Mouse (Mus musculus) gastrocnemius, postnatal 36 days (tissue): ENCODE data around the gene Plce1. TPM values are rescaled to one million over a fixed set of nuclear protein-coding genes. Genes with fewer than 3 reads are reported as not detected.

Experiments used
- DNase-seq, 2 experiments: peaks; one replicate each; pipeline ENCODE4 v3.0.0; 2022
- intact Hi-C: fragments of 180-260 bp; cut with DNase I; formaldehyde crosslinking; loops from one replicate; pipeline ENCODE4 v1.15.1; 2025
- total RNA-seq, 2 experiments: library from RNA; stranded (reverse); gene quantifications; 2 replicates each; pipeline ENCODE4 v1.2.3; 2021

Plce1 gene
- total RNA-seq, 2 experiments from 2014 or later = 7.2 to 9.3 TPM

DNA sequence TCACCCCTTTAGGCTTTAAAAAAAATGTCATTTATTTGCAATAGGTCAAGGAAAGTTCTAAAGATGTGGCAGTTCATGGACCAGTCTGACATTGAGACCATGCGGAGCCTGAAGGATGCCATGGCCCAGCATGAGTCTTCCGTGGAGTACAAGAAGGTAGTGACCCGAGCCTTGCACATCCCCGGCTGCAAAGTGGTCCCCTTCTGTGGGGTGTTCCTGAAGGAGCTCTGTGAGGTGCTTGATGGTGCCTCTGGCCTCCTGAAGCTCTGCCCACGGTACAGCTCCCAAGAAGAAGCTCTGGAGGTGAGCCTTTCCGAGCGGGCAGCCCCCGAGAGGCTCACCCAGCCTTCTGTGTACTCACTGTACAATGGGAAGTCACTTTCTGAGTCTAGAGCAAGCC is 220.9 kb downstream of the Plce1 start:
- no peak for DNase-seq
- intact Hi-C loops = no loop called here

DNA sequence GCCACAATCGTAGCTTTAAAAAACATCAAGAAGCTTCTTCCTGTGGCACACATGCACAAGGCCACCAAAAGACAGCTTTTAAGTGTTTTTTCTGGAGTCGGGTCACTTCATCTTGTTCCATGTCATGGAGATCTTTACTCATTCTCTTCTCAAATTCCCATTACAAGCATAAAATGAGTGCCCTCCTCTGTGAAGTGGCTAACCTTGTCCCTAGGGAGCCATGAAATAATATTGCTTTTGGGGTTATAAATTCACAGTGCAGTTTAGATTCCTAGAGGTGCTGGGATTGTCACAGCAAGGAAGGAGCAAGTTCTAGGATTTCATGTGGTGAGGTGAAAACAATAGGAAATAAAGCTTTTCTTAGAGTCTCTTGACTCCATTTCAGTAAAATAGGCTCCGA is 223.8 kb downstream of the Plce1 start:
- DNase-seq = no peak
- intact Hi-C loops = loop anchor here (5.0 kb wide), 1 partner anchor 282 kb away; no protein-coding TSS in a partner anchor

DNA sequence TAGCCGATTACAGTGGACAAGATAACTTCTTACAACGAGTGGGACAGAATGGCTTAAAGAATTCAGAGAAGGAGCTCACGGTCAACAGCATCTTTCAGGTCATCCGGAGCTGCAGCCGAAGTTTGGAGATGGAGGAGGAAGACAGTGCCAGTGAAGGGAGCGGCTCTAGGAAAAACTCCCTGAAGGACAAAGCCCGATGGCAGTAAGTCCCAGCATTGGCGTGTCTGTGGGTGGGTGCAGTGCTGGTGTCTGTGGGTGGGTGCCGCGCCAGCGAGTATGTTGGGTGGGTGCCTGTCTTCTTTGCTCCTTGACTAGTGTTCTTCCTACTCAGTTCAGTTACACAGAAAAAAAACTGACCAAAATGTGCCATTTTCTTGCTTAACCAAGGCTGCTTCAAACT is 224.3 kb downstream of the Plce1 start:
- DNase-seq = no peak
- intact Hi-C loops = loop anchor here (5.0 kb wide), 1 partner anchor 283 kb away; no protein-coding TSS in a partner anchor

DNA sequence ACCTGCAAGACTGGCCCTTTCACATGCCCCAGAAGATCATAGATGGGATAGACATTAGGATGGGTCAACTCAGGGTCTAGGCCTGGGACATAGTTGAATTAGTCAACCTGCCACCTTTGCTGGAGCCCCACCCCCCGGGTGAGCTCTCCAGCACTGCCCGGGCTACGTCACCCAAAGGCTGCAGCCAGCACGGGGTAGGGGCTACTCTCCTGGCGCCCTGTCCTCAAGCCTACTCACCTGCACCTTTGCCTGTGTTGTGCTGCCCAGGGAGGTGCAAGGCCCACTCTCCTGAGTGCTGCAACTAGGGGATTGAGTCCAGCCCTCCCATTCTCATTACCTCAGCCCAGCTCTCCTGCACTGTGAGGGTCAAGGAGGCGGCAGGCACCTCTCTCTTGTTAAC is 225.5 kb downstream of the Plce1 start:
- intact Hi-C loops = loop anchor here (5.0 kb wide), 1 partner anchor 284 kb away; no protein-coding TSS in a partner anchor
- no peak for DNase-seq

DNA sequence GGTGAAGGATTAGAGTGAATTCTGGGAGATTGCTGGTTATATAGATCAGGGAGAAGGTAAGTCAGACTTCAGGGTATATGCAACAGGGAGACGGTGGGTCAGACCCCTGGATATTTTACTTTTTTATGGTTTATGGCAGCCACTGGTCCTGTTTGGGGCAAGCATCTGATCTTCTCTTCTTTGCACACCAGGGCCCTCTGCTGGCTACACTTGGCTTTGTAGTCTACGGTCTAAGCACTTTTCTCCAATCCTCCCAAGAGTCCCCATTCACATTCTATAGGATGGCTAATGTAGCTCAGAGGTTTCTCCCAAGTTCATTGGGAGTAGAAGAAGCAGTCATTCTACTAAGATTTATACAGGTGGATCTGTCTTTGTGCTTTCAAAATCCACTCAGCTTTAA is 228.5 kb downstream of the Plce1 start:
- DNase-seq = peak in 1 of 2 experiments; percentile 13

DNA sequence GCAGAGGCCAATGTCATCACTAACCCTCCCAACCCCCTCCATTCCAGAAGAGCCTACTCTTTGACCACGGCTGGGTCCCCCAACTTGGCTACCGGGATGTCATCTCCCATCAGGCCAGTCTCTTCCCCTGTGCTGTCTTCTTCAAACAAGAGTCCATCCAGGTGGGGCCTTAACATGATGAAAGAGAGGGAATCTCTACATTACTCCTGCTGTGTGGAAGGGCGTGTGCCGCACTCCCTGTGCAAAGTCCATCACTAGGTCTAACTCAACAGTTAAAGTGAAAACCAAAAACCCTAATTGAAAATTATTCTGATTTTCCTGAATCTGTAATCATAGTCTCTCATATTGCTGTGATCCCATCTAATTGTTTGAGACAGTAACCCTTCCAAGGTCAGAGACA is 240.9 kb downstream of the Plce1 start:
- intact Hi-C loops = no loop called here
- no peak for DNase-seq

More for the DNA sequence above, 228.5 kb downstream of the Plce1 start:
- intact Hi-C loops = loop anchor here (5.0 kb wide), 1 partner anchor 287 kb away; no protein-coding TSS in a partner anchor

DNA sequence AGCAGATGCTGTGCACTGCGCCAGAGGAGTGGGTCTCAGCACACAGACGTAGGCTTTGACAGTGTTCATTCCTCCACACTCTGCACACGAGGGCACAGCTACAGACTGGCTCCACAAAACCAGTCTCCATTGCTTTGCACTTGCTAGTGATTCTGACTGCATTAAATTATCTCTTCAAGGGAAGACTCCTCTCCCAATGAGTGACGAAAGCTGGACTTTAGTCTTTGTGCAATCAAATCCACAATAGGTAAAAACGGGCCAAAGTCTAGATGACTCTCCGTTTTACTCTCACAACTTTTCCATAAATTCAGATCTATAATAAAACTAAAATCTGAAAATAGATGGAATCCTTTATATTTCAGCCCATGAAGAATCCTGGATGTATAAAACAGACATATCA is 242.1 kb downstream of the Plce1 start:
- intact Hi-C loops = no loop called here

DNA sequence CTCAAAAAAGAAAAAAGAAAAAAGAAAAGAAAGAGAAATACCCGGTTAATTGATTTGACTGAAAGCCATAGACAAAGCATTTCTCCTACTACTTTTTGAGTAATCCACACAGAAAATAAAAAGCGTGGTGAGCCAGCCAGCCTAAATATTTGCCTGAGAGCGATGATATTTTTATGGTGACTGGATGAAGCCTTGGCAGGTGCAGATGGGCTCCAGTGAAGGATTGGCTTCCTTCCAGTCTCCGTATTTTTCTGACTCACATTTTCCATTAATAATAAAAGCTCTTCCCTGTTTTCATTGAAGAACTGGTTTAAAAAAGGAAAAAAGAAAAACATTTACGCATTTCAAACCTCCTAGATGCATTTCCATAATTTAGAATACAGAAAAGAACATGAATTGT is 243.1 kb downstream of the Plce1 start:
- intact Hi-C loops = no loop called here
- DNase-seq = no peak

More for the DNA sequence above, 242.1 kb downstream of the Plce1 start:
- DNase-seq = no peak

DNA sequence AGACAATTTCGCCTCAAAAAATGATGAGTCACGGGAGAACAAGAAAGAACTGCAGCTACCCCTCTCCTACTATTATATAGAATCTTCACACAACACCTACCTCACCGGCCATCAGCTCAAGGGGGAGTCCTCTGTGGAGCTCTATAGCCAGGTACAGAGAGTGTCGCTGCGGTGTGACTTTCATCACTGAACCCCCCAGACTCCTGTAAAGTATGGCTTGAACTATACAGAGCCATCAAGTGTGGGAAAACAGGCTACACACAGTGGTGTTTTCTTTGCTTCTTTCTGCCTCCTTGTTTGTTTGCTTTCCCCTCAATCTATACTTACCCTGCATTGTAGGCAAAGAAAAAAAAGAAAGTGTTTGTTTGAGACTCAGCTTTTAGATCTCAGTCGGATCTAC is 247.9 kb downstream of the Plce1 start:
- no peak for DNase-seq
- intact Hi-C loops = no loop called here

DNA sequence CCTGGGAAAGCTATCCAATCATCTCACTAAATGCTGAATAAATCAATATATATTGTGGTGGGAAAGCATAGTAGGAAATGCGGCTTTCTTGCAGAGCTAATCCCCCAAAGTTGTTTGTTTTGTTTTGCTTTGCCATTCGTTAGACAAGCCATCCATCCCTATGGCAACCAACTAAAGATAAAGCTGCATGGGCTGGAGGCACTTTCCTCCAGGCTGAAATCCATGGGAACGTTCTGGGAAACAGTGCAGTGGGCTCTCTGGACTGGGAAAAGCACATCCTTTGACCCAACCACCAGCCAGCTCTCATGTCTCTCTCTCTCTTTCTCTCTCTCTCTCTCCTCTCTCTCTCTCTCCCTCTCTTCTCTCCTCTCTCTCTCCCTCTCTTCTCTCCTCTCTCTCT is 248.4 kb downstream of the Plce1 start:
- no peak for DNase-seq
- intact Hi-C loops = no loop called here

DNA sequence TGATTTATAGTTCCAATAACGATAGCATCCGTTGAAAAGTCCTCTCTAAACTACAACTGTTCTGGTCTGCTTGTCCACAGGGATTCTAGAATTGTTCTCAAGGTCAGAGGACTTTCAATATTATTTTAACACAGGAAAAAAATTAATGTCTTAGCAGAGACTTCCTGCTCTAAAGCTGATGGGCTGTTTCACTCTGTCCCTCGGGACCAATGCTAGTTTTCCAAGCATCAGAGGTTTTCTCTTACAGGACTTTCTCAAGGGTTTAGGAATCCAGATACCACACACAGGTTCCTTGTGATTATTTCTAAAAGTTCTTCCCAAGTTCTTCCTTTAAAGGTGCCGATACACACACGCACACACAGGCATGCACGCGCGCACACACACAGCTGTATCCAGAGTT is 263.6 kb downstream of the Plce1 start:
- no peak for DNase-seq
- intact Hi-C loops = no loop called here

DNA sequence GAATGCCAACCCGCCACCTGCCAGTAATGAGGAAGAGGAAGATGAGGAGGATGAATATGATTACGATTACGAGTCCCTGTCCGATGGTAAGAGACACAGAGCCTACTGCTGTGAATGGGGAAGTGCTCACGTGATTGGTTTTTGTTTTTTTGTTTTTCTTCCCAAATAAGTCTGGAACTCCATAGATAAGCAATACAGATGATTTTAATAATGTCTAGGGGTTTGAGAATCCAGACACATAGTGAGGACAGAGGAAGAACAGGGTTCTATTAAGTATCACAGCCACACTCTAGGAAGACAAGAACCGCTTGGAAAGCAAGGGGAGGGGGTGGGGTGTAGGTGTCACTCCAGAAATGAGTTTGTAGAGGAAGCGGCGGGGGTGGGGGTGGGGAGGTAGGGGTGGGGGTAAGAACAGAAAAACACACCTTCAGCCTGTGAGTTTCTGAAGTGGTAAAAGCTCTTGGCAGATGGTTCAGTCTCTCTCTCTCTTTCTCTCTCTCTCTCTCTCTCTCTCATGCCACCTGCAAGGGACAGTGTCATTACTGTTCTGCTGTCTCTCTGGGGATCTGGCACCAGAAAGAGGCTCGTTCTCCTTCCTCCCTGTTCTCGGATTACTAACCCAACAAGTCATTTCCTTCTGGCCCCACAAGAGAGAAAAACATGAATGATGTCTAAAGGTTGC is 265.0 kb downstream of the Plce1 start:
- no peak for DNase-seq

DNA sequence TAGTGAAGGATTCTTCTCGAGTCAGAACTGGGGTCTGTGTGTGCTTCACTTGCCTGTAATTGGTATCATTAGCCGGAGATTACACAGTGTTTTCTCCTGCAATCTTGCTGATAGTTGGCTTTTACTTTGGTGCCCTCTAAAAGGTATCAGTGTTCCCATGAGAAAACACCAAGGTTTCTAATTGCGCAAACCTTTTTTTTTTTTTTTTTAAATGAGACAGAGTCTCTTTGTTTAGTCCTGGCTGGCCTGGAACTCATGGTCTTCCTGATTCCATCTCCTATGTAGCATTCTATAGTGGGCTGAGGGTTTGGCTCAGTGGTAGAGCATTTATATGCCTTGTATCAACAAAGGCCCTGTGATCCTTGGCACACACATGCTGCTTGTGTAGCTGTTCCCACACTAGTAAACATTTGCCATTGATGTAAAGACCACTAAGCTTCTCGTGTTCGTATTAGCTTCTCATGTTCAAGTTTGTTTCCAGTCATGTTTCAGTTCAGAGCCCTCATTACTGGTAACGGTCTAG is 265.6 kb downstream of the Plce1 start:
- no peak for DNase-seq
- intact Hi-C loops = no loop called here

More for the DNA sequence above, 265.0 kb downstream of the Plce1 start:
- intact Hi-C loops = no loop called here

DNA sequence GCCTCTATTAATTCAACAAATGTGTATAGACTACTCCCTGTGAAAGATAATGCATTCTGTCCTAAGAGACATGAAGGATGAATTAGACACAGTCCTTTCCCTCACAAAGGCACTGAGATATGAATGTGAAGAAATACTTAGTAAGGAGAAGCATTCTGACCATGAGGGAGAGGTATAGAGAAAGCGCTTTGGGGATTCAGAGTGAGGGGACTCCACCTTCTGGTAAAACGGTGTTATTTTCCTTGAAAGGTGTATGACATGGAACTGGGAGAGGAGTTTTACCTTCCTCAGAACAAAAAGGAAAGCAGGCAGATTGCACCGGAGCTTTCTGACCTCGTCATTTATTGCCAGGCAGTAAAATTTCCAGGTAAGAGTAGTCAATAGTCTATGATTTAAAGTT is 269.3 kb downstream of the Plce1 start:
- intact Hi-C loops = no loop called here
- DNase-seq = no peak

DNA sequence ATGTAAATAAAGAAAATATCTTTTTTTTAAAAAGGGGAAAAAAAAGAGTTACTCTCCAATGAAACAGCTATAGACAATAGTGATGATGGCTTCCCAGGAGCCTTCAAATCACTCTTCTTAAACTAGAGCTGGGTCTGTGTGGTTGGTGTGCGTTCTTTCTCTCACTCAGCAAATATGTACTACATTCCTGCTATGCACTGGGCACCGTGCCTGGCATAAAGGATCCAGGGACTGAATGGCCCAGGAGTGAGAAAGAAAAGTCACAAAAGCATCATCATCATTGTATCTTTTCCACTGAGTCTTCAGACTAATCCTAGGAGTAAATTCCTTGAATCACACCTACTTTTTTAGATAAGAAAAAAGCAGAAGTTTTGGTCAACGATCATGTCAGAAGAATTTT is 276.3 kb downstream of the Plce1 start:
- no peak for DNase-seq

DNA sequence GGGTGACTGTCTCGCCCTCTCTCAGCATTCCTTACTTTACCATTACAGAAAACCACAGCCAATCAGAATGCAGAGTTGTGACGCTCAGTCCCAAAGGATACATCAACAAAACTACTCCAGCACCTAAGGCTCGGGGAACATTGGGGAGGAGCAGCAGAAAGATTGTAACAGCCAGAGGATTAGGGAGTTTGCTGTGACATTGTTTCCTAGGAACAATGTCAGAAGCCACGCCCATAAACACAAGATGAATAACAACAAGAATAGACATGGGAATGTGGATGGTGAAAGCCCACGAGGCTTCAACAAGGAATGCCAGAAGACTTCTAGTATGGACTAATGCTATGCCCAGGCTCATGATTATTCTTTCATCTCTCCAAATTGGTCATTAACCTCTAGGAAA is 277.1 kb downstream of the Plce1 start:
- DNase-seq = no peak
- intact Hi-C loops = no loop called here

More for the DNA sequence above, 276.3 kb downstream of the Plce1 start:
- intact Hi-C loops = no loop called here

DNA sequence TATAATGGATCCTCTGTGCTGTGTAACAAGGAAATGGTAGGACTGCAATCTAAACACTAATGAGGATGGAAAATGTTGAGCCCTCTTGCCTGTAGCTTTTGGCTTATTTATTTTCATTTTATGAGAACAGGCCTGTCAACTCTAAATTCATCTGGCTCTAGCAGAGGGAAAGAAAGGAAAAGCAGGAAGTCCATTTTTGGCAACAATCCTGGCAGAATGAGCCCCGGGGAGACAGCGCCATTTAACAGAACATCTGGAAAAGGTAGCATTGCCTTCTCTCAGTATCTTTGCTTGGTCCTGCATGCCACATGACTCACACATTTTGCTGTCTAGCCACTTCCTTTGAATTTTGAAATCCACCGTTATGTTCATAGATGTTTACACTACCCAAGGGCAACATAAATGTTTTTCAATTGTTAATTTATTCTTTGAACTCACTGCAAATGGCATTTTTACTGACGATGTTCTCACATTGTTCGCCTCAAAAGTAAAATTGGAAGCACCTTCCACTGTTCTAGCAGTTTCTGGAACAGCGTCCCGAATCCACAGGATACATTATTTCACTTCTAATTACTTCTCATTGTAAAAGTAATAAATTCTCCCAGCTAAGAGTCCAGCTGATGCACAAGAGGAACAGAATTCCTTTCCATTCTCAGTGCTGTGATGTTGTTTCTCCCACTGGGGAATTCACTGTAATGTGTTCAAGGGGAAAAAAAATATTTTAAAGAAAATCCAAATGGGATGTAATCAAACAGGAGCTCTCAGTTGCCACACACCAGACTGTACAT is 278.0 kb downstream of the Plce1 start:
- intact Hi-C loops = no loop called here

DNA sequence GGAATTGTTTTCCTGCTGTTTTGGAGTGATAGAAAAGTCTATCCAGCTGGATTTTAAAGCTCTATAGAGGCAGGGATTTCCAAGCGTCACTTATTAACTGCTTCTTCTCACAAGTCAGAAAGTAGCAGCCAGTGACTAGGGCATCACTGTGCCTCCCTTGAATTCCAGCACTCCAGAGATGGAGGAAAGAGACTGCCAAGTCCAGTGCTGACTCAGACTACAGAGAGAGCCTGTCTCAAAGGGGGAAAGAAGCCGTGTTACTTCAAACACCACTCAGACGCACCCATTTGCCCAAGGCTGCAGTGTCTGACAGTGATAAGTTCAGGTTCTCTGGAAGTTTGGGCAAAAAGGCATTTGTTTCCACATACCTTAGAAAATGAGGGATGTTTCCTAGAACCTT is 279.5 kb downstream of the Plce1 start:
- DNase-seq = no peak
- intact Hi-C loops = no loop called here

More for the DNA sequence above, 278.0 kb downstream of the Plce1 start:
- no peak for DNase-seq

DNA sequence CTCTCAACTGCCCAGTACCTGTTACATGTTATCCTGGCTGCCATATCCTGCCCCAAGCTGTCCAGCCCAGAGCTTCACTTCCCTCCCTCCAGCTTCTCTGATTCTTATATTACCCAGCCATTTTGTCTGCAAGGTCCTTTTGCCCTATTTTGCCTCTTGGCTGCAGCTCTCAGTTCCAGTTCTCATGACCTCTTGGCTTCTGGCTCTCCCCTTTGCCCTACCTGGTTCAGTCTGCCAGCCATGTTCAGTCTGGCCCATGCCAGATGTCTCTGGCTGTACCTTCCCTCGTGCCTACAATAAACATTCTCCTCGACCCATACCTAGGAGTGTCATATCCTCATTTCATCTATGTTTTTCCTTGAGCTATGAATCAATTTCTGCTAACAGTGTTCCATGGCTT is 285.4 kb downstream of the Plce1 start:
- no peak for DNase-seq

DNA sequence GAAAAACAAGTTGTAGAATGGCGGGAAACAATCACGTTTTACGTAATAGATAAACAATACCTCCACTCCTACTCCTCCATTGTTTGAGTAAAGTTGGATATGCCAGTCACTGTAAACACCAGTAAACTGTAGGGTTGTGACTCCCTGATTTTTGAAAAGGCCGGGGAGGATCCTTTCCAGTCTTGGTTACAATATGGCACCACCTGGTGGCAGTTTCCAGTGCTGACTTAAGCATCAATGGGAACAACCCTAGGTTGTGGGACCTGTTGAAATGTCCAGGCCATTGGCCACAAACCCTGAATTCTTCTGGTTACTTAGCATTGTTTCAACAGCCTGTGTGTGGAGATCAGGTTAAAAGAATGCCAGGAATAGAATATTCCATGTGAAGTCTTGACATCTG is 294.6 kb downstream of the Plce1 start:
- intact Hi-C loops = loop anchor here (5.0 kb wide), 1 partner anchor 353 kb away; no protein-coding TSS in a partner anchor
- peak in 1 of 2 experiments; percentile 24 for DNase-seq

More for the DNA sequence above, 285.4 kb downstream of the Plce1 start:
- intact Hi-C loops = no loop called here

DNA sequence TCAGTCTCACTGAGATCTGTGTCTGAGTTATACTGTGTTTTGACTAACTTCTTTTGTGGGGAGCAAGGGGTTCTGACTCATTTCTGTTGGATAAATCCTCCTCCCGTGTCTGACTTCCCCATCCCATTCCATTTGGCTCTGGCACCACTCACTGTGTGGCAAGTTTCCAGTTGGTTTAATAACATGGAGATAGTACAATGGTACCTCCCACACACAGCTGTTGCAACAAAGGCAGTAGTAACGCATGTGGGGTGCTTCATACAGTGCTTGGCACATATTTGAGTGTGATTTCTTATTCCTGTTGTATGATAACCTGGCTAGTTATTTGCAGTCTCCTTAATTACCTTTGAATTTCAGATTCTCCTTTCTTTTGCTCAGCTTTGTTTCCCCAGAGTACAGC is 297.9 kb downstream of the Plce1 start:
- intact Hi-C loops = loop anchor here (5.0 kb wide), 1 partner anchor 357 kb away; no protein-coding TSS in a partner anchor
- no peak for DNase-seq
